Mouse (Mus musculus): ENCODE results near the gene Srsf10.

GRCm38 (mm10) chr4:135911531-135911930 is 56.0 kb downstream of the Srsf10 start:
- no peak for TF ChIP-seq POLR2A (IDR thresholded peaks at IDR 0.05; ENCODE audit: control insufficient read depth, low read depth, low read length)
- no peak for TF ChIP-seq CTCF (IDR thresholded peaks at IDR 0.05; ENCODE audit: control insufficient read depth, insufficient read depth, insufficient replicate concordance, low read depth, low read length)

Measured in testis, adult 2 months (tissue).